Mouse (Mus musculus): ENCODE measurements around the gene H2-DMa.

H2-DMa gene

GRCm38 (mm10) chr17:34152923-34153322, 33.6 kb downstream of the H2-DMa start, which contains the start of gene H2-DMb1:
H2-DMb1 (plus strand) TSS chr17:34153072.
- peak; percentile 79 for DNase-seq (ENCODE audit: low read depth, low spot score)

- DNase-seq (ENCODE audit: low read depth, low spot score): no peak
Observed at GRCm38 (mm10) chr17:34155534-34155933, 36.2 kb downstream of the H2-DMa start.

- DNase-seq (ENCODE audit: low read depth, low spot score): no peak
Observed at GRCm38 (mm10) chr17:34164202-34164895, 45.0 kb downstream of the H2-DMa start.

- DNase-seq (ENCODE audit: low read depth, low spot score): no peak
Observed at GRCm38 (mm10) chr17:34165033-34165730, 45.8 kb downstream of the H2-DMa start.

- peak; percentile 12 for DNase-seq (ENCODE audit: low read depth, low spot score)
Observed at GRCm38 (mm10) chr17:34169279-34169678, 49.9 kb downstream of the H2-DMa start.

GRCm38 (mm10) chr17:34170487-34170876, 51.1 kb downstream of the H2-DMa start:
- no peak for DNase-seq (ENCODE audit: low read depth, low spot score)

- DNase-seq (ENCODE audit: low read depth, low spot score): peak; percentile 41
Observed at GRCm38 (mm10) chr17:34170877-34171498, 51.6 kb downstream of the H2-DMa start.

GRCm38 (mm10) chr17:34172528-34172927, 53.2 kb downstream of the H2-DMa start:
- no peak for DNase-seq (ENCODE audit: low read depth, low spot score)

GRCm38 (mm10) chr17:34174075-34174474, 54.7 kb downstream of the H2-DMa start:
- DNase-seq (ENCODE audit: low read depth, low spot score): no peak

- DNase-seq (ENCODE audit: low read depth, low spot score): no peak
Observed at GRCm38 (mm10) chr17:34177179-34177578, 57.8 kb downstream of the H2-DMa start.

- DNase-seq (ENCODE audit: low read depth, low spot score): no peak
Observed at GRCm38 (mm10) chr17:34179019-34179418, 59.7 kb downstream of the H2-DMa start.

- no peak for DNase-seq (ENCODE audit: low read depth, low spot score)
Observed at GRCm38 (mm10) chr17:34179913-34180859, 60.8 kb downstream of the H2-DMa start.

GRCm38 (mm10) chr17:34183564-34184219, 64.4 kb downstream of the H2-DMa start:
- DNase-seq (ENCODE audit: low read depth, low spot score): no peak

GRCm38 (mm10) chr17:34185526-34185925, 66.2 kb downstream of the H2-DMa start:
- DNase-seq (ENCODE audit: low read depth, low spot score): no peak

GRCm38 (mm10) chr17:34186885-34187260, 67.5 kb downstream of the H2-DMa start:
- DNase-seq (ENCODE audit: low read depth, low spot score): no peak

- peak; percentile 84 for DNase-seq (ENCODE audit: low read depth, low spot score)
Observed at GRCm38 (mm10) chr17:34187261-34187916, 68.0 kb downstream of the H2-DMa start, which contains the start of the genes Tap1 and Psmb9. Tap1 (plus strand) TSS chr17:34187553. Psmb9 (minus strand) TSS chr17:34187764.

GRCm38 (mm10) chr17:34188010-34188409, 68.7 kb downstream of the H2-DMa start:
- DNase-seq (ENCODE audit: low read depth, low spot score): no peak

Measured in telencephalon, adult 2 months (tissue).